Mouse (Mus musculus) thymus, postnatal 4 days (tissue): ENCODE results near the gene Selenbp2.
"Not testable (repeated sequence)": the region's sequence is repeated elsewhere in the genome, so short reads cannot be mapped to it uniquely, and the experiment has no call there.

Experiments
- DNase-seq: peaks from one replicate; pipeline ENCODE4 v3.0.0; 2021

Gene Selenbp2

DNA sequence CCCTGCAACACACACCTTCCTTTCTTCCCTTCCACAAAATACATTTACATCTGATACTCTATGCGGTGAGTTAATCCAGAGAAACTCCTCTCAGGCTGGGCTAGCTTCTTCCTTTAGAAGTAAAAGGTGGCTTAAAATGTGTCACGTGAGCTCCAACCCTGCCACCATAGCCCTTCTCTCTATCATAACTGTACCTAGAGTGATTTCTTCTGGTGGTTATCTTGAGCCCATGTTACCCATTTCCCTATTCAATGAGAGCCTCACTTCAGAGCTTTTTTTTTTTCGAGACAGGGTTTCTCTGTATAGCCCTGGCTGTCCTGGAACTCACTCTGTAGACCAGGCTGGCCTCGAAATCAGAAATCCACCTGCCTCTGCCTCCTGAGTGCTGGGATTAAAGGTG lies 1.7 kb upstream of the Selenbp2 start:
- not testable (repeated sequence) for DNase-seq

DNA sequence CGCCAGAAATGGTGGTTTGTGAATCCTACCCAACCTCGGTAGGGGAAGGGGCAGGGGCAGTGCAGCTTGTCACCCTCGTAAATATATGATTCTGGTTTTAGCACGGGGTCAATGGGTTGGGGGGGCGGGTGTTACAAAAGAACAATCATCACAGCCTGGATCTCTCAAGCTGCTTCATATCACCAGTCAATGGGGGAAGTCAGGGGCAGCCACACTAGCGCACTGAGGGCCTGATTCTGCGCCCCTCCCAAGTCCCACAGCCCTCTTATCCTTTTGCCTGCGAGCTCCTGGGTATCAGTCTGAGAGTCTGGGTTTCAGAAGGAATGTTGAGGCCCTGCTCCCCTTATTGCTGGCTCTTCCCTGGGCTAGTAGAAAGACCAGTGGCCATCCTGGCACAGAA lies 518 bp downstream of the Selenbp2 start:
- DNase-seq, result not testable (repeated sequence)

DNA sequence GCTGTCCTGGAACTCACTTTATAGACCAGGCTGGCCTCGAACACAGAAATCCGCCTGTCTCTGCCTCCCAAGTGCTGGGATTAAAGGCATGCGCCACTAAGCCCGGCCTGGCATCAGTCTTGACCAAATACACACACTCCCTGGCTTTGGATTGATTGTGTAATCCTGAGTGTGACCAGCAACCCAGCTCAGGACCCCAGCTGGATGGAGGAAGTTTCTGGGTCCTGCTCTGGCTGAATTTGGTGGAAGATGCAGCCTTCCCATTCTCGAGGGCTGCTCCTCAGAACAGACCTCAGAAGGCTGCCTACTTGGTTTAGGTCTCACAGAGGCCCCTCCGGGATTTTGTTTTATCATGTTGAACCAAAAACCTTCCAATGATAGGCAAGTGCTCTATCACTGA lies 2.2 kb downstream of the Selenbp2 start:
- not testable (repeated sequence) for DNase-seq

DNA sequence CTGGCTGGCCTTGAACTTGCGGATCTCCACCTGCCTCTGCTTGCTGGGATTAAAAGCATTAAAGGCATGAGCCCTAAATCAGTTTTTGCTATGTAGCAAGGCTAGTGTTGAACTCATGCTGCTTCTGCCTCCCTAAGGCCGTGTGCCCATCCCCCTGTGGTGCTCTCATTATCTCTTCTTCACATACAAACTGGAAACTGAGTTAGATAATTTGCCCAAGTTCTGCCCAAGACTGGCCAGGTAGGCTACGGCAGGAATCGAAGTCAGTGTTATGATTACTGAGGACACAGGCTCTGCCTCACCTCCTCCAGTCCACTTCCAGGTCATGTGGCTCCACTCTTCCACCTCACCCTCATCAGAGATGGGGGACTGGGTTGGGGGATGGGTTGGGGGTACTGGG lies 2.9 kb downstream of the Selenbp2 start:
- DNase-seq, result not testable (repeated sequence)

DNA sequence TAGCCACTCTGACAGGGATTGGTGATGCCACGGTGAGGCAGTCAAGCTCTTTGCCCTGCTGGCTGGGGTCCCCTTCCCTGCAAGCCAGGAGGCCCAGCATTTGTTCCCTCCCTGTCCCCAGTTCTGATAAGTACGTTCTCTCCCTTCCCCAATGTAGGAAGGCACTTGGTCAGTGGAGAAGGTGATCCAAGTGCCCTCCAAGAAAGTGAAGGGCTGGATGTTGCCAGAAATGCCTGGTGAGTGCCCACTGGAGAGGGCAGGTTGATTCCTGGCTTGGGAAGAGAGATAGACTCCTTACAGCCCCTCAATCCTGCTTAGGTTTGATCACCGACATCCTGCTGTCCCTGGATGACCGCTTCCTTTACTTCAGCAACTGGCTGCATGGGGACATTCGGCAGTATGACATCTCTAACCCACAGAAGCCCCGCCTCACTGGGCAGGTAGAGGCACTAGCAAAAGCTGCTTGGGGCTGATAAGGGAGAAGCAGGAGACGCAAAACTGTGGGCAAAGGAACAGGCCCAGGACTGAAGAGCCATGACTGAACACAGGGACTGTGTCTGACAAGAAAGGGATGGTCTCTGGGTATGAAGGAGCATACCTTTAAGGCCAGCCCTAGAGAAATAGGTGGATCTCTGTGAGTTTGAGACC lies 8.9 kb downstream of the Selenbp2 start:
- not testable (repeated sequence) for DNase-seq

DNA sequence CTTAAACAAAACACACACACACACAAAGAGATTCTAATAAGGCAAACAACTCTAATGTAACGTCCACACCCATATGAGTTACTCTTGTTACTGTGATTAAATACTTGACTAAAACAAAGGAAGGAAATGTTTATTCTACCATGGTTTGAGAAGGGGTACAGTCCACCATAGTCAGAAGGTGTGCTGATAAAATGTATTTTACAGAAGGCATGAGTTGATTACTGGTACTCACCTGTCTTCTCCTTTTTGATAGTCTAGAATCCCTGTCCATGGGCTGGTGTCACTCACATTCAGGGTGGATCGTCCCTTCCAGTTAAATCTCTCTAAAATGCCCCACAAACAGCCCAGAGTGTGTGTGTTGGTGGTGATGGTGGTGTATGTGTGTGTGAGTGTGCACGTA lies 9.5 kb downstream of the Selenbp2 start:
- no peak for DNase-seq

DNA sequence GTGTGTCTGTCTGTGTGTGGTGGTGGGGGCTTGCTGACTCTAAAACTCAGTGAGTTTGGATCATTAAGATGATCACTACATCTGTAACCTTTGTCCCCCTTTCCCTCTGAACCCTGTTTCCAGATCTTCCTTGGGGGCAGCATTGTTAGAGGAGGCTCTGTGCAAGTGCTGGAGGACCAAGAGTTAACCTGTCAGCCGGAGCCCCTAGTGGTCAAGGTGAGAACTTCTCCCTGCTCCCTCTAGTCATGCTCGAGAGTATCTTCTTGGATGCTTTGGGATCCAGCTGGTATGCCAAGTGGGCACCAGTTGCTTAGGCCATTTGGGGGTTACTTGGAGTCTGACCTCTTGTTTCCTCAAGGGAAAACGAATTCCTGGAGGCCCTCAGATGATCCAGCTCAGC lies 10.0 kb downstream of the Selenbp2 start:
- peak; percentile 47 for DNase-seq

DNA sequence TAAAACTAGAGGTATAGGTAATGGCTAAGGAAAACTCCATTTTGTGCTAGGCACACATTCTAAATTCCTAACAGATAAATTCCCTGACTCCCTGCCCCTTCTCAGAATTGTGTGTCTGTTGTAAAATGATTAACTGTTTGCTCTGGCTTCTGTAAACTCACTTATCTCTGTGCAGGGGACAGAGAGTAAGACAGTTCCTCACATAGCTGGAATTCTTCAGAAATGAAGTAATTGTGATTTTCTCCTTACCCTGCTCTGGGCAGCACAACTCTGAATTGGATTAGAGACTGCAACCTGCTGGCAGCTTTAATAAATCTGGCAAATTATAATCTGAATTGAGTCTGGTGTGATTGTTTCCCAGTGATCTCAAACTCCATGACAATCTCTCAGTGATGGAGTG lies 17.2 kb downstream of the Selenbp2 start:
- not testable (repeated sequence) for DNase-seq

DNA sequence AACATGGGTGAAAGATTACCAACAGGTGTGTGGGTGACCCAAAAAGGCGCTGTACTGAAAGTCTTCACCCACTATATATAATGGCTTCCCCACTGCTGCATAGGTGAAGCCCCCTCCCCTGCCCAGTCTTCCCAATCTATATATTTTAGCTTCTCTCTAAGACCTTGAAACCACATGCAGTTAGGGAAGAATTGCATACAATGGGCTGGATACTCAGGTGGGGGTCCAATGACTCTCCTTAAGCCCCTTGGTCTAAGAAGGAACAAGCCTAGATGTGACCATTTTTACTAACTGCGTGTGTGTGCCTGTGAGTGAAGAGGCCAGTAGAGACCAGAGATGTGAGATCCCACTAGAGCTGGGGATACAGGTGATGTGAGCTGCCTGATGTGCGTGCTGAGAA lies 20.1 kb downstream of the Selenbp2 start:
- DNase-seq, result not testable (repeated sequence)

DNA sequence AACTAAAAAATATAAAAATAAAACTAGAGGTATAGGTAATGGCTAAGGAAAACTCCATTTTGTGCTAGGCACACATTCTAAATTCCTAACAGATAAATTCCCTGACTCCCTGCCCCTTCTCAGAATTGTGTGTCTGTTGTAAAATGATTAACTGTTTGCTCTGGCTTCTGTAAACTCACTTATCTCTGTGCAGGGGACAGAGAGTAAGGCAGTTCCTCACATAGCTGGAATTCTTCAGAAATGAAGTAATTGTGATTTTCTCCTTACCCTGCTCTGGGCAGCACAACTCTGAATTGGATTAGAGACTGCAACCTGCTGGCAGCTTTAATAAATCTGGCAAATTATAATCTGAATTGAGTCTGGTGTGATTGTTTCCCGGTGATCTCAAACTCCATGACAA lies 24.9 kb downstream of the Selenbp2 start:
- DNase-seq, result not testable (repeated sequence)

DNA sequence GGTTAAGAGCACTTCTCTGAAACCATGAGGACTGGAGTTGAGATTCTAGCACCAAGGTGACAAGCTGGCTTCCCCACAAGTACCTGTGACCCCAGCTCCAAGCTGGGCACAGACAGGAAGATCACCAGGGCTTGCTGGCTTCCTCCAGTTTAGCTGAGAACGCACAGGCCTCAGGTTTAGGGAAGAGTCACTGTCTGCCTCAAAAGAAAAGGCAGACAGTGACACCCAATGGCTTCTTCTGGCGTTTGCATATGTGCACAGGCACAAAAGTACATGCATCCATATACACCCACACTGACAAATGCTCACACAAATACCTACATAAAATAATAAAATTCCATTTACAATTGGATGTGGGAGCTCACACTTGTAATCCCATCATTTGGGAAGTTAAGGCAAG lies 30.3 kb downstream of the Selenbp2 start:
- not testable (repeated sequence) for DNase-seq

DNA sequence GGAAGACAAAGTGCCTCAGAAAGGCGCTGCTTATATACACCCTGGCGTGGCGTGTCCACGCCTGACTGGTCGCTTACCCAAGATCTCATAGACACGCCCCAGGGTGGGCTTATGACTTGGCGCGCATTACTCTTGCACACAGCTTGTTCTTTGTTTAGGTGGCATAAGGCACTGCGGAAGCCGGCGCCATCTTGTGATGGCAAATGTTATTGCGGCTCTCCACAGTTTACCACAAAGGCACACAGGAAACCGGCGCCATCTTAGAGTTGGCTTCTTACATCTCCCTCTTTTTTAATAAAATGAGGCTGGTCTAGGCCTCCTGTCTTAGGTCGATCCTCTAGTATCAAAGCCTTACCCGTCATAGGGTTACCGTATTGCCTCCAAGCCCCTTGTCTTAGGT lies 52.3 kb downstream of the Selenbp2 start:
- DNase-seq, result no peak
